Mouse (Mus musculus) ovary, adult 18-20 months (tissue): ENCODE data around the gene Ptprd.

Experiments used
- DNase-seq: peaks from one replicate; pipeline ENCODE4 v3.0.0; 2022; ENCODE audit warnings: low spot score, mixed read lengths

Ptprd gene

GRCm38 (mm10) chr4:78211529-78212494, at the start of gene Ptprd:
Ptprd (minus strand) TSS chr4:78211961.
- no peak for DNase-seq

- DNase-seq = no peak
These were observed 24.1 kb upstream of the Ptprd start for GRCm38 (mm10) chr4:78235820-78236219.

GRCm38 (mm10) chr4:78235316-78235715, 23.6 kb upstream of the Ptprd start:
- no peak for DNase-seq

- no peak for DNase-seq
These were observed 22.9 kb upstream of the Ptprd start for GRCm38 (mm10) chr4:78234681-78235080.

GRCm38 (mm10) chr4:78213949-78214348, 2.2 kb upstream of the Ptprd start:
- no peak for DNase-seq

GRCm38 (mm10) chr4:78212941-78213340, 1.2 kb upstream of the Ptprd start:
- no peak for DNase-seq

- DNase-seq = no peak
These were observed 758 bp downstream of the Ptprd start for GRCm38 (mm10) chr4:78210878-78211528.

GRCm38 (mm10) chr4:78205018-78205417, 6.7 kb downstream of the Ptprd start:
- no peak for DNase-seq

GRCm38 (mm10) chr4:78168447-78168846, 43.3 kb downstream of the Ptprd start:
- DNase-seq = no peak

- DNase-seq = no peak
These were observed 51.3 kb downstream of the Ptprd start for GRCm38 (mm10) chr4:78160451-78160850.

GRCm38 (mm10) chr4:78150561-78150960, 61.2 kb downstream of the Ptprd start:
- DNase-seq = no peak

GRCm38 (mm10) chr4:78142767-78143148, 69.0 kb downstream of the Ptprd start:
- DNase-seq = no peak

- no peak for DNase-seq
These were observed 69.5 kb downstream of the Ptprd start for GRCm38 (mm10) chr4:78142088-78142766.

GRCm38 (mm10) chr4:78110898-78111297, 100.9 kb downstream of the Ptprd start:
- no peak for DNase-seq

GRCm38 (mm10) chr4:78097526-78097925, 114.2 kb downstream of the Ptprd start:
- DNase-seq = no peak

GRCm38 (mm10) chr4:78082744-78083143, 129.0 kb downstream of the Ptprd start:
- no peak for DNase-seq

GRCm38 (mm10) chr4:78077499-78077898, 134.3 kb downstream of the Ptprd start:
- DNase-seq = no peak

GRCm38 (mm10) chr4:78077087-78077486, 134.7 kb downstream of the Ptprd start:
- no peak for DNase-seq

GRCm38 (mm10) chr4:78038401-78038800, 173.4 kb downstream of the Ptprd start:
- no peak for DNase-seq

GRCm38 (mm10) chr4:78002065-78002464, 209.7 kb downstream of the Ptprd start:
- no peak for DNase-seq

GRCm38 (mm10) chr4:77992709-77993108, 219.1 kb downstream of the Ptprd start:
- DNase-seq = no peak

GRCm38 (mm10) chr4:77982094-77982493, 229.7 kb downstream of the Ptprd start:
- DNase-seq = no peak

GRCm38 (mm10) chr4:77961711-77962110, 250.1 kb downstream of the Ptprd start:
- no peak for DNase-seq
